Mouse (Mus musculus) skeletal muscle tissue, postnatal 0 days (tissue): ENCODE measurements around the gene Tmem87a. TPM values are rescaled to one million over a fixed set of nuclear protein-coding genes. Genes with fewer than 3 reads are reported as not detected.

Source experiments
- polyA plus RNA-seq: library from polyadenylated mRNA; unstranded; fragments of >200 nt; fragmentation: Nextera tagmentation; extraction: Ambion mirVana; gene quantifications from 2 replicates; pipeline ENCODE4 v1.2.1, GENCODE M21; 2015

Tmem87a gene
- polyA plus RNA-seq = 6.4 and 7.5 TPM in 2 replicates

GRCm38 (mm10) chr2:120403986-120404822 is at the start of gene Tmem87a:
Gene Tmem87a, minus strand, starts transcription at chr2:120404113.

DNA sequence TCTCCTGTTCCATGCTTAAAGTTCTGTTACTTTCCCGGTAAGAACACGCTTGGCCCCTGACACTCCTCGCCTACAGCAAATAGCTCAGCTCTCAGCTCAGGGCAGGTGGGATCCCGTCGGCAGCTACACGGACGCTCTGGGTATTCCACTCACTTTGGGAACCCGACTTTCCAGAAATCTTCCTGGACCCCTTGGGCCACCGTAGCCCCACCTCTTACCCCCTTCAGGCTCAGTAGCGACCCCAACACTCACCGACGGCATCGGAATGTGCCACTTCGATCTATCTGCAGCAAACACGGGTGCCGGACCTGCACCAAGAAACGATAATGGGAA is 294 bp downstream of the Tmem87a start, which contains the start of gene Ganc:
Gene Ganc (plus strand): TSS at position 244 of the 333 bp plus-strand sequence.

GRCm38 (mm10) chr2:120352682-120353646 is 50.9 kb downstream of the Tmem87a start, which contains the start of gene Vps39:
Gene Vps39, minus strand, starts transcription at chr2:120353137.

GRCm38 (mm10) chr2:120313976-120314375 is 89.9 kb downstream of the Tmem87a start, which contains the start of gene Pla2g4f:
Gene Pla2g4f, minus strand, starts transcription at chr2:120314165.

Other genes starting within 250 kb of the Tmem87a start
- gene Ehd4, start 249.5 kb downstream of the Tmem87a start, polyA plus RNA-seq = 232 and 273 TPM in 2 replicates
- gene Pla2g4e, start 158.8 kb downstream of the Tmem87a start, polyA plus RNA-seq = 3.8 and 4.6 TPM in 2 replicates
- gene Pla2g4d, start 114.9 kb downstream of the Tmem87a start, polyA plus RNA-seq = 0.04 TPM in 1 of 2 replicates, not detected in the other
- gene Pla2g4f, start 89.9 kb downstream of the Tmem87a start, polyA plus RNA-seq = 0.89 TPM in 1 of 2 replicates, not detected in the other
- 9.6 and 10.0 TPM in 2 replicates for gene Vps39, start 51.0 kb downstream of the Tmem87a start, polyA plus RNA-seq
- 15.9 and 19.4 TPM in 2 replicates for gene Ganc, start 217 bp downstream of the Tmem87a start, polyA plus RNA-seq
- gene Capn3, start 51.9 kb upstream of the Tmem87a start, polyA plus RNA-seq = 36.8 and 38.2 TPM in 2 replicates
- gene Zfp106, start 159.7 kb upstream of the Tmem87a start, polyA plus RNA-seq = 48.2 and 57.1 TPM in 2 replicates
- 29.7 and 31.8 TPM in 2 replicates for gene Snap23, start 163.6 kb upstream of the Tmem87a start, polyA plus RNA-seq
- gene Haus2, start 205.3 kb upstream of the Tmem87a start, polyA plus RNA-seq = 15.0 and 15.5 TPM in 2 replicates
- 18.2 and 18.5 TPM in 2 replicates for gene Lrrc57, start 205.4 kb upstream of the Tmem87a start, polyA plus RNA-seq
- gene Stard9, start 225.0 kb upstream of the Tmem87a start, polyA plus RNA-seq = 4.8 and 5.6 TPM in 2 replicates